In genomic region chr6:89310236-89310635, GRCm38 (mm10) we compare ENCODE assay signal across 20 mouse cellular contexts. TPM values are rescaled to one million over a fixed set of nuclear protein-coding genes. Genes with fewer than 3 reads are reported as not detected.
DNase-seq lines count a peak whose midpoint lies in the region; TF ChIP-seq lines count a peak whose summit lies in the region.
"Had no signal": no experiment of that assay in that cellular context is flagged by ENCODE, and none has a peak within 500 bp of the region (broad histone marks: within the 10 kb centered on the region; RNA-seq: fewer than 3 reads in every experiment).

No protein-coding gene starts in this region.

- no peak for TF ChIP-seq CTCF in left cerebral cortex, adult 2 months (IDR thresholded peaks at IDR 0.05)
- no peak for TF ChIP-seq CTCF in brain, embryonic 14.5 days (IDR thresholded peaks at IDR 0.05; ENCODE audit: borderline replicate concordance, extremely low read depth, insufficient read depth, insufficient read length)

- peak; percentile 80 for DNase-seq in heart, adult 11 months
- no peak for DNase-seq in heart, adult 18-20 months
- peak; percentile 59 for DNase-seq in left cerebral cortex, postnatal 4 days
- DNase-seq in left cerebral cortex, adult 2 months (ENCODE audit: extremely low spot score in 1 of 2, low spot score in 2 of 2), result no peak
- peak; percentile 25 for DNase-seq in ZHBTc4 (ENCODE audit: low read depth, low spot score)
- DNase-seq in brain, embryonic 14.5 days (ENCODE audit: low read depth), result peak; percentile 54
- no peak for DNase-seq in kidney, postnatal 4 days
- DNase-seq: adrenal gland, adult 8-10 months; adrenal gland, postnatal 36 days; cerebellum, adult 11 months; cerebellum, adult 9-11 months; embryo, embryonic 11 days; gastrocnemius, postnatal 25 days; heart, postnatal 10 days; heart, postnatal 4 days; kidney, adult 18-20 months had no signal

- no peak overlapping the region for H3K27ac ChIP-seq in left cerebral cortex, adult 2 months
- H3K27ac ChIP-seq: embryonic facial prominence, embryonic 12.5 days; heart, embryonic 10.5 days; intestine, embryonic 15.5 days had no signal

- no peak for TF ChIP-seq POLR2A in brain, embryonic 14.5 days (IDR thresholded peaks at IDR 0.05; ENCODE audit: borderline replicate concordance, extremely low read depth, insufficient read depth, insufficient read length, poor library complexity, severe bottlenecking)

- intact Hi-C loops in left cerebral cortex, postnatal 4 days (cut with DNase I), result no loop called here
- intact Hi-C loops in left cerebral cortex, adult 2 months (cut with DNase I), result no loop called here

- H3K4me3 ChIP-seq in left cerebral cortex, adult 2 months, result no peak overlapping the region
- H3K4me3 ChIP-seq: embryonic facial prominence, embryonic 12.5 days; forebrain, embryonic 12.5 days; heart, embryonic 10.5 days; intestine, embryonic 15.5 days had no signal

RNA-seq across cellular contexts. Expression of gene Plxna1, which starts 52.2 kb away (rescaled TPM):
- 10 to 100 TPM; 21.3 to 22.7 TPM for total RNA-seq in heart, adult 18-20 months (2021)
- total RNA-seq in left cerebral cortex, postnatal 4 days (2021), result 100 to 1,000 TPM; 188 to 193 TPM
- 10 to 100 TPM; 61.8 to 70.3 TPM for total RNA-seq in left cerebral cortex, adult 2 months (2021)
- polyA plus RNA-seq in brain, embryonic 14.5 days (2012; rRNA removed), result 118 and 171 TPM in 2 replicates

Comparison
In these comparisons a context has a peak if more than half of its experiments do, and no peak if none do; other contexts are left out.
1. DNase-seq: peak in heart, adult 11 months (single experiment), left cerebral cortex, postnatal 4 days (single experiment), ZHBTc4 (single experiment) and brain, embryonic 14.5 days (single experiment); none in heart, adult 18-20 months (0 of 2), left cerebral cortex, adult 2 months (0 of 2) and kidney, postnatal 4 days (0 of 2).